Mouse (Mus musculus): ENCODE results near the gene Wscd2. TPM values are rescaled to one million over a fixed set of nuclear protein-coding genes. Genes with fewer than 3 reads are reported as not detected.

Wscd2 gene
- polyA plus RNA-seq, 1 experiment from 2014 or later: 7.1 TPM

DNA sequence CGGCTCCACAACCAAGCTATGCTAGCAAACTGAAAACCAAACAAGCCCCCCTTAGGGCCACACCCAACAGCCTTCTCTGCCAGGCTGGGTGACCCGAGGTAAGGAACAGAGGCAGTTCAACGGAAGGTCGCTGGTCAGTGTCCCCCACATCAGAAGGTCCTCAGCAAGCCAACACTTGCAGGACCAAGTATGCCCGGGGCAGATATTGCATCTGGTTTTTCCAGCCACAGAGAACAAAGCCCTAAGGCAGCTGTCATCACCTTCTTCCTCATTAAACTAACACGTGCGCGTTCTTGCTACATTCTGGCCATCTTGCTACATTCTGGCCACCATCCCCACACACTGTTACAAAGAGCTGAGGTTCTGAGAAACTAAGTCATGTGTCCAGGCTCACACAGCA lies 136.2 kb downstream of the Wscd2 start:
- Histone ChIP-seq H3K4me1 (peaks cover 38% of the 10 kb centered on the region), H3K27me3 (peaks cover 3% of the 10 kb centered on the region; the same call in 1 of the 2 replicates), H3K9ac (no peak overlapping the region), H3K36me3 (no peaks in the 10 kb centered on the region), H3K4me2 (replicated peaks) (no peak overlapping the region), H3K27ac (no peak overlapping the region), H3K9me3 (no peaks in the 10 kb centered on the region), H3K4me3 (no peak overlapping the region)
- no peak for ATAC-seq (ENCODE audit: low FRiP score, low read depth)
- WGBS: 43% methylated on average over 8 of the region's 8 CpGs

DNA sequence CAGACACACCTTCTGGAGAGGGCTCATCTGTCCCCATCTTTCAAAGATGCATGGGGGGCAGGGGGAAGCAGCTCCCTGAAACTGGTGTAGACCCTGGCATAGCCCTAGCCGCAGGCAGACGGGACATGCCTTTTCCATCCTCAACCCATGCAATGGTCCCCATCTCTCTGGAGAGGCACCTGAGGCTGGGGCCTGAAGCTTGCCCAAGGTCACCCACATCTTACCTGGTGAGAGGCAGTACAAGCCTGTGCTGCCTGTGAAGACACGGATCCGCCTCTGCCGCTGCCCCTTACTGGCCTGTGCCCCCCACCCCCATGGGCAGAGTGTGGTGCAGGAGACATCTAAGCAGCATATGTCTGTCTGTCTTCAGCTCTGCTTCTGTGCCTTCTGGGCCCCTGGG lies 136.9 kb downstream of the Wscd2 start:
- Histone ChIP-seq H3K4me2 (replicated peaks) (no peak overlapping the region), H3K36me3 (no peaks in the 10 kb centered on the region), H3K9ac (no peak overlapping the region), H3K27ac (no peak overlapping the region), H3K9me3 (no peaks in the 10 kb centered on the region), H3K27me3 (peaks cover 6% of the 10 kb centered on the region; the same call in 1 of the 2 replicates), H3K4me3 (no peak overlapping the region), H3K4me1 (peaks cover 42% of the 10 kb centered on the region)
- no peak for ATAC-seq (ENCODE audit: low FRiP score, low read depth)
- 76% methylated on average over 5 of the region's 5 CpGs for WGBS

- Histone ChIP-seq H3K4me1 (peaks cover 51% of the 10 kb centered on the region), H3K4me2 (replicated peaks) (no peak overlapping the region), H3K36me3 (no peaks in the 10 kb centered on the region), H3K27ac (0 out of 2 replicates have a peak overlapping the region, but pooled peaks have one; percentile 44), H3K9me3 (no peaks in the 10 kb centered on the region), H3K4me3 (no peak overlapping the region), H3K9ac (0 out of 2 replicates have a peak overlapping the region, but pooled peaks have one; percentile 1), H3K27me3 (peaks cover 6% of the 10 kb centered on the region; the same call in 1 of the 2 replicates)
- ATAC-seq (ENCODE audit: low FRiP score, low read depth): peak; percentile 64; the same call in 1 of the 2 replicates
- WGBS: 30% methylated on average over 11 of the region's 11 CpGs
Measured at GRCm38 (mm10) chr5:113627820-113628437, 137.8 kb downstream of the Wscd2 start.

- Histone ChIP-seq H3K9me3 (no peaks in the 10 kb centered on the region), H3K27ac (no peak overlapping the region), H3K36me3 (no peaks in the 10 kb centered on the region), H3K27me3 (peaks cover 6% of the 10 kb centered on the region; the same call in 1 of the 2 replicates), H3K4me3 (no peak overlapping the region), H3K9ac (no peak overlapping the region), H3K4me1 (peaks cover 61% of the 10 kb centered on the region), H3K4me2 (replicated peaks) (no peak overlapping the region)
- WGBS: 77% methylated on average over 3 of the region's 3 CpGs
- no peak for ATAC-seq (ENCODE audit: low FRiP score, low read depth)
Measured at GRCm38 (mm10) chr5:113629248-113629647, 139.1 kb downstream of the Wscd2 start.

DNA sequence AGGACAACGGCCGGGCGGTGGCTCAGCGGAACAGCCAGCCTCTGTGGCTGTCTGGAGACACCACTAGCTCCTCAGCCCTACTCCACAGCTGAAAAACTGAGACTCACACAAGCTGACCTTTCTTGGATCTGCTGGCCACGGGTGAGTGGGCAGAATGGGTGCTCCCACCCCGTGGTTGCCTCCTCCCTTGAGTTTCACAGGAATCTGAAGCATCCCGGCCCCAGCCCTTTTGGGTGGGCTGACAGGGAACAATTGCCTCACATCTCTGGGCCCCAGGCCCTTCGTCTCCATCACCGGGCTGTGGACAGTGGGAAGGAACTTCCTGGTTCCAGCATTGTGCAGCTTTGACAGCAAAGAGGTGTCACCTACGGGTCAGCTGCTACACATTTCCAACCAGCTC lies 140.0 kb downstream of the Wscd2 start:
- Histone ChIP-seq H3K9me3 (no peaks in the 10 kb centered on the region), H3K9ac (no peak overlapping the region), H3K27ac (no peak overlapping the region), H3K36me3 (no peaks in the 10 kb centered on the region), H3K4me2 (replicated peaks) (no peak overlapping the region), H3K27me3 (peaks cover 6% of the 10 kb centered on the region; the same call in 1 of the 2 replicates), H3K4me3 (no peak overlapping the region), H3K4me1 (peaks cover 70% of the 10 kb centered on the region)
- no peak for ATAC-seq (ENCODE audit: low FRiP score, low read depth)
- WGBS: 75% methylated on average over 10 of the region's 10 CpGs

GRCm38 (mm10) chr5:113633037-113633714 lies 143.0 kb downstream of the Wscd2 start:
- Histone ChIP-seq H3K27ac (peak overlapping the region; percentile 10; the same call in 1 of the 2 replicates), H3K4me1 (peaks cover 68% of the 10 kb centered on the region), H3K27me3 (peaks cover 6% of the 10 kb centered on the region; the same call in 1 of the 2 replicates), H3K36me3 (no peaks in the 10 kb centered on the region), H3K9me3 (no peaks in the 10 kb centered on the region), H3K4me2 (replicated peaks) (peak overlapping the region; percentile 38), H3K9ac (no peak overlapping the region), H3K4me3 (no peak overlapping the region)
- ATAC-seq (ENCODE audit: low FRiP score, low read depth): peak; percentile 34; the same call in 1 of the 2 replicates
- 7% methylated on average over 9 of the region's 9 CpGs for WGBS

GRCm38 (mm10) chr5:113634024-113634651 lies 144.0 kb downstream of the Wscd2 start:
- Histone ChIP-seq H3K9ac (no peak overlapping the region), H3K36me3 (no peaks in the 10 kb centered on the region), H3K4me1 (peaks cover 59% of the 10 kb centered on the region), H3K4me2 (replicated peaks) (peak overlapping the region; percentile 38), H3K27me3 (peaks cover 6% of the 10 kb centered on the region; the same call in 1 of the 2 replicates), H3K4me3 (no peak overlapping the region), H3K9me3 (no peaks in the 10 kb centered on the region), H3K27ac (peak overlapping the region; percentile 35; the same call in 1 of the 2 replicates)
- WGBS: 24% methylated on average over 13 of the region's 13 CpGs
- 0 out of 2 replicates have a peak, but pooled peaks have one; percentile 38 for ATAC-seq (ENCODE audit: low FRiP score, low read depth)

GRCm38 (mm10) chr5:113634887-113635610 lies 144.9 kb downstream of the Wscd2 start:
- H3K4me2 ChIP-seq (replicated peaks): no peak overlapping the region
- no peaks in the 10 kb centered on the region for H3K9me3 ChIP-seq
- H3K36me3 ChIP-seq: no peaks in the 10 kb centered on the region
- no peak overlapping the region for H3K4me3 ChIP-seq
- peaks cover 6% of the 10 kb centered on the region; the same call in 1 of the 2 replicates for H3K27me3 ChIP-seq
- 84% methylated on average over 7 of the region's 7 CpGs for WGBS
- no peak overlapping the region for H3K27ac ChIP-seq
- no peak for ATAC-seq (ENCODE audit: low FRiP score, low read depth)
- H3K9ac ChIP-seq: no peak overlapping the region
- H3K4me1 ChIP-seq: peaks cover 61% of the 10 kb centered on the region

- no peak overlapping the region for H3K27ac ChIP-seq
- 79% methylated on average over 15 of the region's 15 CpGs for WGBS
- H3K4me1 ChIP-seq: peaks cover 65% of the 10 kb centered on the region
- no peak overlapping the region for H3K4me3 ChIP-seq
- no peak overlapping the region for H3K9ac ChIP-seq
- H3K27me3 ChIP-seq: peaks cover 6% of the 10 kb centered on the region; the same call in 1 of the 2 replicates
- no peak overlapping the region for H3K4me2 ChIP-seq (replicated peaks)
- no peak for ATAC-seq (ENCODE audit: low FRiP score, low read depth)
- no peaks in the 10 kb centered on the region for H3K36me3 ChIP-seq
- no peaks in the 10 kb centered on the region for H3K9me3 ChIP-seq
Measured at GRCm38 (mm10) chr5:113635861-113636565, 145.9 kb downstream of the Wscd2 start.

DNA sequence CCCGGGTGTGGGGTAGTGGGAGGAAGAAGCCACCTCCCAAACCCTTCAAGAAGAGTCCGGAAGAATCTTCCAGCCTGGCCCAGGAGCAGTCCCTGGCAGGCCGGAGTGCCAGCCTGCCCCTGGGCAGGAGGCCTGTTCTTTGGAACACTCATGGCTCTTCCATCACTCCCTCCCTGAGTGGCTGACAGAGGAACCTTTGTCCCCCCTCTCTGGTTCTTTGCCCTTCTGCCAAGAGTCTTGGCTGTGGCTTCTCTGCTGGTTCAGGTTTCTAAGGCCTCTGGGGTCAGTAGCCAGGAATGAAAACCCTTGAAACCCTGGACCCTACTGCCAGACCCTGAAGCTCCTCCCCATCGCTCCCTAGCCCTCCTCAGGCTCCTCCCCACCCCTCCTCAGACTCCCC lies 147.5 kb downstream of the Wscd2 start:
- Histone ChIP-seq H3K4me3 (no peak overlapping the region), H3K36me3 (no peaks in the 10 kb centered on the region), H3K9me3 (no peaks in the 10 kb centered on the region), H3K4me2 (replicated peaks) (no peak overlapping the region), H3K9ac (no peak overlapping the region), H3K4me1 (peaks cover 58% of the 10 kb centered on the region), H3K27me3 (no peaks in the 10 kb centered on the region), H3K27ac (no peak overlapping the region)
- no peak for ATAC-seq (ENCODE audit: low FRiP score, low read depth)
- WGBS: 80% methylated on average over 4 of the region's 4 CpGs

DNA sequence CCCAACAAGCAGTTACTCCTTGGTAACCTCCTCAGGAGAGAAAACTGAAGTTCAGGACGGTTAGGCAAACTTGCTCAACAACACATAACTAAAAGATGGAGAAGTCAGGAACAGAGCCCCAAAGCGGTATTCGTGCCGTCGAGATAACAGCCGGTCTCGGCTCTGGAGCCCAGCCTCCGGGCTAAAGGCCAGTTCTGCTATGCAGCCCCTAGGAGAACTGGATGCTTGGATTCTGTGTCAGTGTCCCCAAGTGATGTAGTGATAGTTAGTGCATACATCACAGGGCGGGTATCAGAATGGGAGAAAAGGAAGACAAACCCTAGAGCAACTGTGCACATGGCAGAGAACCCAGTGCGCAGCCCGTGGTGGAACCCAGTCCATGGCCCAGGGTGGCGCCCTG lies 147.9 kb downstream of the Wscd2 start:
- ATAC-seq (ENCODE audit: low FRiP score, low read depth): no peak
- Histone ChIP-seq H3K9me3 (no peaks in the 10 kb centered on the region), H3K27ac (no peak overlapping the region), H3K4me3 (no peak overlapping the region), H3K36me3 (no peaks in the 10 kb centered on the region), H3K4me1 (peaks cover 55% of the 10 kb centered on the region), H3K9ac (no peak overlapping the region), H3K4me2 (replicated peaks) (no peak overlapping the region), H3K27me3 (no peaks in the 10 kb centered on the region)
- WGBS: 89% methylated on average over 12 of the region's 12 CpGs
